Mouse (Mus musculus): Measurements from ENCODE around the gene Ttll13.

DNA sequence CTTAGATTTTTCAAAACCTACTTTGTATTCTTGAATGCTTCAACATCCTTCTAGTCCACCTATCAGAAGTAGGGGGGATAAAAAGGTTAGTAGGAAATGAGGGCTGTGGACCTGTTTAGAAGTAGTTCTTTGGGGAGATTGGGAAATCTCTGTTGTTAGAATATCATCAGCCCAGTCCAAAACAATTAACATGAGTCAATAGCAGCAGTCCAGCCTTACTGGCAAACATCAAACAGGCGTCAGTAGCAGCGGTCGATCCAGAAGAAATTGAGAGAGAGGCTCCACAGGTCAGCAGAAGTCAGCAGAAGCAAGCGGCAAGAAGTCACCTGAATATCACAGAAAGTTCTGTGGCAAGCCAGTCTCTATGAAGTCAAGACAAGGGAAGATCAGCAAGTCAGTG, 1.3 kb upstream of the Ttll13 start:
- no peak for TF ChIP-seq CTCF (IDR thresholded peaks at IDR 0.05; ENCODE audit: insufficient read depth, low read length)
- TF ChIP-seq POLR2A (IDR thresholded peaks at IDR 0.05; ENCODE audit: borderline replicate concordance, extremely low read depth, low read depth, low read length), result no peak

Measured in lung, adult 2 months (tissue).